Mouse (Mus musculus) frontal cortex, adult 2 months (tissue): ENCODE measurements around the gene Tpm3. TPM values are rescaled to one million over a fixed set of nuclear protein-coding genes. Genes with fewer than 3 reads are reported as not detected.

ENCODE experiments used
- DNase-seq, 2 experiments: peaks; one replicate each; pipeline ENCODE4 v3.0.0; 2022; ENCODE audit warnings: low spot score in 1 of 2; ENCODE audit errors: extremely low spot score in 1 of 2
- polyA plus RNA-seq: library from polyadenylated mRNA; depleted of rRNA; stranded (reverse); fragments of >200 nt; gene quantifications from 2 replicates; pipeline ENCODE4 v1.2.3, GENCODE M21; 2012; rRNA removed

The Tpm3 gene
- polyA plus RNA-seq, 1 experiment: 178 TPM

DNA sequence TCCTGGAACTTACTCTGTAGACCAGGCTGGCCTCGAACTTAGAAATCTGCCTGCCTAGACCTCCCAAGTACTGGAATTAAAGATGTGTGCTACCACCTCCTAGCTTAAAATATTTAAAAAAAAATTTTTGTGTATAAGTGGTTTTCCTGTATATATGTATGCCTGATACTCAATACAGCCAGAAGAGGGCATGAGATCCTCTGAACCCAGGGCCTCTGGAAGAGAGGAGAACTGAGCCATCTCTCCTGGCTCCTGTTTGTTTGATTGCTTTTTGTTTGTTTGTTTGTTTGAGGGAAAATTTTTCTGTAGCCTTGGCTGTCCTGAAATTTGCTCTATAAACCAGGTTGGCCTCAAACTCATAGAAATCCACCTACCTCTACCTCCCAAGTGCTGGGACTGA lies 60.9 kb downstream of the Tpm3 start:
- DNase-seq: no peak

DNA sequence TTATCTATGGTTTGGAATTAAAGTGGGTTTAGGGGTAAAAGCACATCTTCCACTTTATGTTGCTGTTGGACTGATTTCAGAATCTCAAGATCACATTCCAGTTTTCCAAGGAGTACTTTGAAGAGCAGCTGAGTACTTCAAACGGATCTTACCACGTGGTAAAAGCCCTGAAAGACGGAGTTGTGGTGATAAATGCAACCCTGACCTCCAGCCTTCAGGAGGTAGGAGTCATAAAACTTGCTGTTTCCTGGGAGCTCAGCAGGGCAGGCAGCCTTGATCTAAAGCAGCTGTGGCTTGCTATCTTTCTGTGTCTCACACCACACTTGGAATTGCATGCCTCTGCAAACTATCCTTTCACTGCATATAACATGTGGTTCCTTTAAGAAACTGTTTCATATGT lies 62.0 kb downstream of the Tpm3 start:
- DNase-seq: no peak

DNA sequence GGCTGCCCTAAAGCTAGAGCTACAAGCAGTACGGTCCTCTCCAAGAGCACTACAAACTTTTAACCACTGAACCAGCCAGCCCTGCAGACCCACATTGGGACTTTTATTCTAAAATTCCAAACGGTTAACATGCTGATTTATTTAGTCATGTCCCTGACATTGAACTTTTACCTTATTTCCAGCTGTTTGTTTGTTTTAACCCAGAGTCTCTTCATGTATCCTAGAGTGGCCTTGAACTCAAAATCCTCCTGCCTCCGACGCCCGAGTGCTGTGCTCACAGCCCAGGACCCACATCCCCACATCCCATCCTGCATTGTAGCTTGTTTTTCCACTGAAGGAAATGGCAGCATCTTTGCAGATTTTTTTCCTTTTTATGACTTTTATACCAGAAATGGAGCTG lies 62.5 kb downstream of the Tpm3 start:
- DNase-seq: no peak

GRCm38 (mm10) chr3:90136660-90137059 lies 64.2 kb downstream of the Tpm3 start:
- no peak for DNase-seq

GRCm38 (mm10) chr3:90137606-90138005 lies 65.2 kb downstream of the Tpm3 start:
- no peak for DNase-seq

- no peak for DNase-seq
Observed at GRCm38 (mm10) chr3:90139962-90140361, 67.5 kb downstream of the Tpm3 start.

DNA sequence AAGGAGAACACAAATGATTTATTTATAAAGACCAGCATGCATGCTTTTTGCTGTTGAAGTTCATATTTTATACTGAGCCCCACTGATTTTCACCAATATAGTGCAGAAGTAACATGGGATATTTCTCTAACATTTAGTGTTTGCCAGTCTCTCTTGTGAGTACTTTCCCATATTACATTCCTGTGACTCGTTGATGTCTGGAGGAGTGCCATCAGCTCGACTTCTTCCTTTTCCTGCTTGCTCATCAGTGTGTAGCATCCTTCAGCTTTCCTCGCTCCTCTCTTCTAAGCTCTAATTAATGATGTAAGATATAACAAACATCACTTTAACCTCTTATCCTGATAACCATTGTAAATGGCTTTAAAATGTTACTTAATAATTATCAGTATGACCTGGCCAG lies 73.0 kb downstream of the Tpm3 start:
- DNase-seq: peak in 1 of 2 experiments; percentile 23

DNA sequence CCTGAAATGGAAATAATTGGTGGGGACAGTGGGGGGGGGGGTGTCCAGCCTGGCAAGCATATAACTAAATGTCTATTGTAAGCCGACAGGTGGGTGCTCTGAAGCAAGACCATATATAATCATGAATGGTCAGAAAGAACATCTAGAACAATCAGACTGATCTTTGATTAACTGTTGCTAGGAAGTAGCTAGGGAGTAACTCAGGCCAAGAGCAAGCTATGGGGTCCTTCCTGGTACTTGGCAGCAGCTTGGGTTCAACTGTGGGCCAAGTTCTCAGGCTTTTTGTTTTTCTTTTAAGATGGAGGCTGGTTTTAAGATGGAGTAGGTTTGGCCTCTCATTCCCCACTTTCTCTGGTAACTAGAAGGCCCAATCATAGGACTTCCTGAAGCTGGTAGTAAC lies 74.2 kb downstream of the Tpm3 start:
- no peak for DNase-seq

Other genes with a start within 250 kb of the Tpm3 start
- 2.0 and 2.4 TPM in 2 replicates for gene She, start 241.3 kb upstream of the Tpm3 start, polyA plus RNA-seq
- gene Il6ra, start 159.5 kb upstream of the Tpm3 start, polyA plus RNA-seq: 1.7 and 2.3 TPM in 2 replicates
- 104 and 105 TPM in 2 replicates for gene Atp8b2, start 109.1 kb upstream of the Tpm3 start, polyA plus RNA-seq
- 88.0 and 96.1 TPM in 2 replicates for gene Hax1, start 73.9 kb upstream of the Tpm3 start, polyA plus RNA-seq
- gene 4933434E20Rik, start 21.0 kb upstream of the Tpm3 start, polyA plus RNA-seq: 93.9 and 94.1 TPM in 2 replicates
- gene Ubap2l, start 20.0 kb upstream of the Tpm3 start, polyA plus RNA-seq: 106 and 121 TPM in 2 replicates
- gene Nup210l, start 31.5 kb downstream of the Tpm3 start, polyA plus RNA-seq: 0.40 and 0.42 TPM in 2 replicates
- gene Rps27, start 141.0 kb downstream of the Tpm3 start, polyA plus RNA-seq: 971 and 1,230 TPM in 2 replicates
- gene Rab13, start 141.0 kb downstream of the Tpm3 start, polyA plus RNA-seq: 11.2 TPM in 2 replicates
- gene Jtb, start 158.9 kb downstream of the Tpm3 start, polyA plus RNA-seq: 52.7 and 57.6 TPM in 2 replicates
- gene Creb3l4, start 170.9 kb downstream of the Tpm3 start, polyA plus RNA-seq: 0.29 and 0.38 TPM in 2 replicates
- 33.7 and 36.1 TPM in 2 replicates for gene Slc39a1, start 175.5 kb downstream of the Tpm3 start, polyA plus RNA-seq
- 55.0 and 58.0 TPM in 2 replicates for gene Crtc2, start 181.5 kb downstream of the Tpm3 start, polyA plus RNA-seq
- gene Dennd4b, start 192.5 kb downstream of the Tpm3 start, polyA plus RNA-seq: 38.1 and 43.1 TPM in 2 replicates
- gene Gatad2b, start 220.5 kb downstream of the Tpm3 start, polyA plus RNA-seq: 33.4 and 38.4 TPM in 2 replicates